In the genomic region with DNA sequence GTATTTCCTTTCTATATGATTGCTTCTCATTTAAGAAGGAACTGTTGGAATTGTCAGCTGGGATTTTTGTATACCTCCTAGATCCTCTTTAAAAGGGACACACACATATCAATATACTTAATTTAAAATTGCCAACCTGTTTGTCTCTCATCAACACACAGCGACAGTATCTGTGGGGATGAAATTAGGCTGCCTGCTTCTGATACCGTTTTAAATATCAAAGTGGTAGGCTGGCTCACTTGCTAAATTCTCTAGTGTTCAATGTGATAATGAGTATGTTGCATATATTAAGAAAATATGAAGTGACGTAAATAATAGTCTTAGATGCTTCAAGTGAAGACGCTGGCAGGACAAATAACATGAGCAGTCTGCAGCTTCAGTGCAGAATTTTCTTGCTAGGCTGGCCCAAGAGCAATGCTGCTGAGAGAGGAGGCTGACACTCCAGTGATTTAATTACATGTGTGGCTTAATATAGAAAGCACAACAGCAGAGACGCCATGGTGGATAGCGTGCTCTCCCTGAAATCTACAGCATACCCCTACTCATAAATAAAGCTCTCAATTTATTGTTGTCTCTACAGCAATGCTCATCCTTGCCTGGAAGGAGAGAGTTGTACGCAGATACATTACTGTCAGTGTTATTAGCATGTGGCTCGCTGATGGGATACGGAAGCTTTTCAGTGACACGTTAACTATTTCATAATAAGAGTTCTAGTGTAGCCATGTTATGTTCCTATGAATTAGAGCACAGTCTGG, we compare ENCODE assay signal across 16 mouse cellular contexts.
DNase-seq lines count a peak whose midpoint lies in the region; ATAC-seq lines count a peak whose summit lies in the region.
"Had no signal": no experiment of that assay in that cellular context is flagged by ENCODE, and none has a peak within 500 bp of the region (broad histone marks: within the 10 kb centered on the region; RNA-seq: fewer than 3 reads in every experiment).

No protein-coding gene starts in this region.

- ATAC-seq in midbrain, embryonic 12.5 days (ENCODE audit: low FRiP score, low read depth): peak; percentile 47
- peak; percentile 73 for ATAC-seq in forebrain, embryonic 13.5 days
- ATAC-seq in hindbrain, embryonic 14.5 days (ENCODE audit: low FRiP score): peak; percentile 57; the same call in 1 of the 2 replicates
- ATAC-seq in neural tube, embryonic 15.5 days (ENCODE audit: low FRiP score): peak; percentile 76

- 0 out of 2 replicates have a peak overlapping the region, but pooled peaks have one; percentile 10 for H3K27ac ChIP-seq in midbrain, embryonic 12.5 days (replicated peaks)
- no peak overlapping the region for H3K27ac ChIP-seq in midbrain, embryonic 10.5 days (replicated peaks)
- H3K27ac ChIP-seq in forebrain, embryonic 13.5 days: peak overlapping the region; percentile 19; the same call in 1 of the 2 replicates
- peak overlapping the region; percentile 60 for H3K27ac ChIP-seq in hindbrain, embryonic 14.5 days
- peak overlapping the region; percentile 65 for H3K27ac ChIP-seq in neural tube, embryonic 15.5 days (replicated peaks)
- H3K27ac ChIP-seq: embryonic facial prominence, embryonic 13.5 days had no signal

- H3K4me3 ChIP-seq in midbrain, embryonic 12.5 days: no peak overlapping the region
- H3K4me3 ChIP-seq in midbrain, embryonic 10.5 days: no peak overlapping the region
- no peak overlapping the region for H3K4me3 ChIP-seq in forebrain, embryonic 13.5 days
- H3K4me3 ChIP-seq in hindbrain, embryonic 14.5 days (replicated peaks; ENCODE audit: low read length): peak overlapping the region; percentile 2; the same call in 1 of the 2 replicates
- 0 out of 2 replicates have a peak overlapping the region, but pooled peaks have one; percentile 11 for H3K4me3 ChIP-seq in neural tube, embryonic 15.5 days (replicated peaks)
- H3K4me3 ChIP-seq: embryonic facial prominence, embryonic 13.5 days had no signal

- no peak for DNase-seq in midbrain, embryonic 10.5 days (ENCODE audit: low spot score)
- DNase-seq in hindbrain, embryonic 14.5 days (ENCODE audit: low spot score): peak; percentile 33
- DNase-seq in urinary bladder, postnatal 4 days (ENCODE audit: low spot score in 2 of 2): no peak
- no peak for DNase-seq in urinary bladder, adult 18-20 months (ENCODE audit: low spot score in 2 of 2)
- DNase-seq: adrenal gland, postnatal 25 days; gastrocnemius, postnatal 36 days; kidney, adult 8-10 months; kidney, postnatal 4 days; lung, embryonic 14.5 days; thymus, postnatal 25 days had no signal

- no peaks in the 10 kb centered on the region for H3K36me3 ChIP-seq in midbrain, embryonic 12.5 days
- no peaks in the 10 kb centered on the region for H3K36me3 ChIP-seq in midbrain, embryonic 10.5 days
- H3K36me3 ChIP-seq in forebrain, embryonic 13.5 days (ENCODE audit: poor library complexity, severe bottlenecking): no peaks in the 10 kb centered on the region
- no peaks in the 10 kb centered on the region for H3K36me3 ChIP-seq in hindbrain, embryonic 14.5 days (replicated peaks; ENCODE audit: control insufficient read depth, insufficient read depth)
- no peaks in the 10 kb centered on the region for H3K36me3 ChIP-seq in neural tube, embryonic 15.5 days
- H3K36me3 ChIP-seq: embryonic facial prominence, embryonic 13.5 days; G1E had no signal

- no peaks in the 10 kb centered on the region for H3K9me3 ChIP-seq in midbrain, embryonic 12.5 days
- no peaks in the 10 kb centered on the region for H3K9me3 ChIP-seq in midbrain, embryonic 10.5 days (replicated peaks)
- H3K9me3 ChIP-seq in forebrain, embryonic 13.5 days (replicated peaks): no peaks in the 10 kb centered on the region
- no peaks in the 10 kb centered on the region for H3K9me3 ChIP-seq in hindbrain, embryonic 14.5 days (ENCODE audit: control insufficient read depth, low read length)
- H3K9me3 ChIP-seq in neural tube, embryonic 15.5 days (replicated peaks): no peaks in the 10 kb centered on the region
- H3K9me3 ChIP-seq: embryonic facial prominence, embryonic 13.5 days; G1E had no signal

- no peak overlapping the region for H3K9ac ChIP-seq in midbrain, embryonic 12.5 days (replicated peaks)
- no peak overlapping the region for H3K9ac ChIP-seq in forebrain, embryonic 13.5 days
- H3K9ac ChIP-seq in hindbrain, embryonic 14.5 days: peak overlapping the region; percentile 44; the same call in 1 of the 2 replicates
- H3K9ac ChIP-seq in neural tube, embryonic 15.5 days (replicated peaks): no peak overlapping the region
- H3K9ac ChIP-seq: embryonic facial prominence, embryonic 13.5 days; lung, embryonic 14.5 days had no signal

- H3K4me1 ChIP-seq in midbrain, embryonic 12.5 days: peaks cover 5% of the 10 kb centered on the region; the same call in 1 of the 2 replicates
- no peaks in the 10 kb centered on the region for H3K4me1 ChIP-seq in midbrain, embryonic 10.5 days
- peaks cover 9% of the 10 kb centered on the region; the same call in 1 of the 2 replicates for H3K4me1 ChIP-seq in forebrain, embryonic 13.5 days
- peaks cover 15% of the 10 kb centered on the region for H3K4me1 ChIP-seq in hindbrain, embryonic 14.5 days (replicated peaks; ENCODE audit: control insufficient read depth, insufficient read depth, low read length)
- H3K4me1 ChIP-seq in neural tube, embryonic 15.5 days: peaks cover 7% of the 10 kb centered on the region; the same call in 1 of the 2 replicates
- H3K4me1 ChIP-seq: embryonic facial prominence, embryonic 13.5 days had no signal

- 76% methylated on average over 10 of the region's 10 CpGs for WGBS in midbrain, embryonic 12.5 days
- WGBS in midbrain, embryonic 10.5 days: 91% methylated on average over 10 of the region's 10 CpGs
- WGBS in forebrain, embryonic 13.5 days: 61% methylated on average over 10 of the region's 10 CpGs
- WGBS in hindbrain, embryonic 14.5 days: 50% methylated on average over 10 of the region's 10 CpGs
- 43% methylated on average over 10 of the region's 10 CpGs for WGBS in neural tube, embryonic 15.5 days

- no peaks in the 10 kb centered on the region for H3K27me3 ChIP-seq in midbrain, embryonic 12.5 days
- H3K27me3 ChIP-seq in midbrain, embryonic 10.5 days (ENCODE audit: low read depth, poor library complexity, severe bottlenecking): no peaks in the 10 kb centered on the region
- H3K27me3 ChIP-seq in forebrain, embryonic 13.5 days: no peaks in the 10 kb centered on the region
- H3K27me3 ChIP-seq in hindbrain, embryonic 14.5 days (ENCODE audit: control insufficient read depth, insufficient read depth, low read length): no peaks in the 10 kb centered on the region
- no peaks in the 10 kb centered on the region for H3K27me3 ChIP-seq in neural tube, embryonic 15.5 days (replicated peaks)
- H3K27me3 ChIP-seq: embryonic facial prominence, embryonic 13.5 days had no signal

- H3K4me2 ChIP-seq in midbrain, embryonic 12.5 days (replicated peaks): no peak overlapping the region
- H3K4me2 ChIP-seq in forebrain, embryonic 13.5 days: peak overlapping the region; percentile 32
- peak overlapping the region; percentile 23 for H3K4me2 ChIP-seq in hindbrain, embryonic 14.5 days (replicated peaks)
- H3K4me2 ChIP-seq in neural tube, embryonic 15.5 days: peak overlapping the region; percentile 35
- H3K4me2 ChIP-seq: embryonic facial prominence, embryonic 13.5 days; heart, embryonic 11.5 days; lung, embryonic 14.5 days had no signal

Comparison
In these comparisons a context has a peak if more than half of its experiments do, and no peak if none do; other contexts are left out.
1. H3K4me3 ChIP-seq: peak in hindbrain, embryonic 14.5 days (single experiment) and neural tube, embryonic 15.5 days (single experiment); none in midbrain, embryonic 12.5 days (single experiment), midbrain, embryonic 10.5 days (single experiment) and forebrain, embryonic 13.5 days (single experiment).
2. Peak in every context shown above with its lines, with median percentiles within 50 percentile points of each other: ATAC-seq.